Mouse (Mus musculus): ENCODE data around the gene Klrb1b. TPM values are rescaled to one million over a fixed set of nuclear protein-coding genes. Genes with fewer than 3 reads are reported as not detected.
"Not testable (repeated sequence)": the region's sequence is repeated elsewhere in the genome, so short reads cannot be mapped to it uniquely, and the experiment has no call there.

Gene Klrb1b
- polyA plus RNA-seq, 1 experiment from 2014 or later: 0.46 TPM

DNA sequence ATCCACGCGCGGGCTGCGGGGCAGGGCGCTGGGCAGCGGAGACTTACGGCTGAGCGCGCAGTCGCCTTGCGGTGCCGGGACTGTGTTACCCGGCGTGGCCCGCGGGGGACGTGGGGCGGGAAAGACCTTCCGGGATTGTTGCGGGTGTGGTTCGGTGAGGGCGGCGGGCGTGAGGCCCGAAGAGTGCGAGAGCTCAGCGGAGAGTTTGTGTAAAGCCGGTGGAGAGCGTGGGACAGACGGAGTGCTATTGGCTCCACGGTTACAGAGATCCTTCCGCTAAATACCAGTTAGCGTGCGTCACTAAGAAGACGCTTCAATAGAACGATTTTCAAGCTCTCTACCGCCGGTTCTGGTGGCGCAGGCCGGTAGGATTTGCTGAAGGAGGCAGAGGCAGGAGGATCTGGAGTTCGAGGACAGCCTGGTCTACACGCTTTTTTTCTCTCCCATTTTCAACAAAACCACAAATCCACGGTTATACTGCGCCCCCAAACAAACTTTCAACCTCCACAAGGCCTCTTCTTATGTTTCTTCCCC lies 16.9 kb upstream of the Klrb1b start:
- peak overlapping the region; percentile 90 for H3K4me2 ChIP-seq (ENCODE audit: low read depth, low read length)
- H3K27me3 ChIP-seq (ENCODE audit: control insufficient read depth, insufficient read depth, low read depth, low read length): no peaks in the 10 kb centered on the region
- peak; percentile 62 for ATAC-seq (ENCODE audit: low read depth)
- H3K36me3 ChIP-seq (ENCODE audit: control insufficient read depth, insufficient read depth): no peaks in the 10 kb centered on the region
- H3K4me3 ChIP-seq (ENCODE audit: low read depth, low read length): peak overlapping the region; percentile 76
- H3K27ac ChIP-seq (ENCODE audit: low read length): peak overlapping the region; percentile 85
- H3K4me1 ChIP-seq (ENCODE audit: control insufficient read depth, low read depth, low read length): peaks cover 23% of the 10 kb centered on the region
- peak overlapping the region; percentile 77 for H3K9ac ChIP-seq (ENCODE audit: low read depth, low read length)
- no peaks in the 10 kb centered on the region for H3K9me3 ChIP-seq (replicated peaks; ENCODE audit: control insufficient read depth, low read length)
- WGBS (ENCODE audit: insufficient replicate concordance): under 1% methylated on average over 44 of the region's 44 CpGs

DNA sequence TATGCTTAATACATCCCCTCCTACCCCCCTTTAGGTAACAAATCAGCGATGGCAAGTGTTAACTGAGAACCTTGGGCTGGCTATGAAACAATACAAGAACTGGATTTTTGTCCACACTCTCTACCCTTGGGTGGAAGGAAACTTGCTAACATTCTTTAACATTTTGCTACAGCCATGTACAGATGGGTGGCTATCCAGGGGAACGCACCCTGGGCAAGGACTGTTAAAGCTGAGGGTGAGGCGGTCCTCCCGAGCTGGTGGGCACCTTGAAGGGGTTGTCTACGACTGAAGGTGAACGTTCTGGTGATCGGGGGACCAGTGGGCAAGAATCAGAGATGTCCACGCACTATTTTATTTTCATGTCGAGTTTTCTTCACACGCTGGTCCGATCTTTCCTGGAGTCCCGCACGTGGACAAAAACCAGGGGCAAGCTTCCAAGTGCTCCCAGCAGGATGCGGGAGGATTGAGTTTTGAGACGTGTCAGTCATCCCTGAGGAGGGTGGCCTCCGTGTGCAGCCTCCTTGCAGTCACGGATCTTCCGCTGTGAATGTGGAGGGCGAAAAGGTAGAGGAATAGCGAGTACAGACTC lies 16.3 kb upstream of the Klrb1b start:
- peaks cover 23% of the 10 kb centered on the region for H3K4me1 ChIP-seq (ENCODE audit: control insufficient read depth, low read depth, low read length)
- ATAC-seq (ENCODE audit: low read depth): no peak
- WGBS (ENCODE audit: insufficient replicate concordance): under 1% methylated on average over 20 of the region's 20 CpGs
- H3K27ac ChIP-seq (ENCODE audit: low read length): peak overlapping the region; percentile 68
- peak overlapping the region; percentile 76 for H3K4me3 ChIP-seq (ENCODE audit: low read depth, low read length)
- H3K4me2 ChIP-seq (ENCODE audit: low read depth, low read length): peak overlapping the region; percentile 90
- H3K27me3 ChIP-seq (ENCODE audit: control insufficient read depth, insufficient read depth, low read depth, low read length): no peaks in the 10 kb centered on the region
- H3K36me3 ChIP-seq (ENCODE audit: control insufficient read depth, insufficient read depth): no peaks in the 10 kb centered on the region
- no peaks in the 10 kb centered on the region for H3K9me3 ChIP-seq (replicated peaks; ENCODE audit: control insufficient read depth, low read length)
- H3K9ac ChIP-seq (ENCODE audit: low read depth, low read length): peak overlapping the region; percentile 77

GRCm38 (mm10) chr6:128841327-128842089 lies 15.4 kb upstream of the Klrb1b start:
- WGBS (ENCODE audit: insufficient replicate concordance): 39% methylated on average over 4 of the region's 4 CpGs
- Histone ChIP-seq H3K4me1 (ENCODE audit: control insufficient read depth, low read depth, low read length) (peaks cover 23% of the 10 kb centered on the region), H3K27ac (ENCODE audit: low read length) (no peak overlapping the region)

DNA sequence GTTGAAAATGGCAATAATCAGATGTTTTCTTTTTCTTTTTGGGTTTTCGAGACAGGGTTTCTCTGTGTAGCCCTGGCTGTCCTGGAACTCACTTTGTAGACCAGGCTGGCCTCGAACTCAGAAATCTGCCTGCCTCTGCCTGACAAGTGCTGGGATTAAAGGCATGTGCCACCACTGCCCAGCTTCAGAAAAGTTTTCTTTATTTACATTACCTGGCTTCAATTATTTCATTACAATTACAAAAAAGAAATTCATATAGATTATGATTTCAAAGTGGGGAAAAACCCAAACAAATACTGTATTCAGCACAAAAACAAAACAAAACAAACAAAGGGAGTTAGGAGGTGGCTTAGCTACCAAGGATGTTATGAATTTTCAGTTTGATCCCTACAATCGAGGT lies 14.5 kb upstream of the Klrb1b start:
- not testable (repeated sequence) for ATAC-seq (ENCODE audit: low read depth)

More at GRCm38 (mm10) chr6:128841327-128842089, 15.4 kb upstream of the Klrb1b start:
- Histone ChIP-seq H3K36me3 (ENCODE audit: control insufficient read depth, insufficient read depth) (no peaks in the 10 kb centered on the region), H3K4me2 (ENCODE audit: low read depth, low read length) (peak overlapping the region; percentile 90), H3K4me3 (ENCODE audit: low read depth, low read length) (no peak overlapping the region; the same call in 1 of the 2 replicates), H3K9ac (ENCODE audit: low read depth, low read length) (no peak overlapping the region), H3K27me3 (ENCODE audit: control insufficient read depth, insufficient read depth, low read depth, low read length) (no peaks in the 10 kb centered on the region), H3K9me3 (replicated peaks; ENCODE audit: control insufficient read depth, low read length) (no peaks in the 10 kb centered on the region)
- no peak for ATAC-seq (ENCODE audit: low read depth)

GRCm38 (mm10) chr6:128839921-128840320 lies 13.8 kb upstream of the Klrb1b start:
- Histone ChIP-seq H3K27me3 (ENCODE audit: control insufficient read depth, insufficient read depth, low read depth, low read length) (no peaks in the 10 kb centered on the region), H3K27ac (ENCODE audit: low read length) (0 out of 2 replicates have a peak overlapping the region, but pooled peaks have one; percentile 31), H3K4me2 (ENCODE audit: low read depth, low read length) (peak overlapping the region; percentile 86), H3K4me1 (ENCODE audit: control insufficient read depth, low read depth, low read length) (peaks cover 30% of the 10 kb centered on the region), H3K4me3 (ENCODE audit: low read depth, low read length) (peak overlapping the region; percentile 77), H3K9me3 (replicated peaks; ENCODE audit: control insufficient read depth, low read length) (no peaks in the 10 kb centered on the region), H3K36me3 (ENCODE audit: control insufficient read depth, insufficient read depth) (no peaks in the 10 kb centered on the region), H3K9ac (ENCODE audit: low read depth, low read length) (no peak overlapping the region)
- WGBS (ENCODE audit: insufficient replicate concordance): 56% methylated on average over 7 of the region's 7 CpGs
- no peak for ATAC-seq (ENCODE audit: low read depth)

More for the DNA sequence above, 14.5 kb upstream of the Klrb1b start:
- H3K4me2 ChIP-seq (ENCODE audit: low read depth, low read length); H3K27me3 ChIP-seq (ENCODE audit: control insufficient read depth, insufficient read depth, low read depth, low read length); H3K36me3 ChIP-seq (ENCODE audit: control insufficient read depth, insufficient read depth); H3K9me3 ChIP-seq (replicated peaks; ENCODE audit: control insufficient read depth, low read length); H3K27ac ChIP-seq (ENCODE audit: low read length); H3K9ac ChIP-seq (ENCODE audit: low read depth, low read length); H3K4me3 ChIP-seq (ENCODE audit: low read depth, low read length): not testable (repeated sequence)
- 58% methylated on average over 3 of the region's 3 CpGs for WGBS (ENCODE audit: insufficient replicate concordance)
- peaks cover 28% of the 10 kb centered on the region for H3K4me1 ChIP-seq (ENCODE audit: control insufficient read depth, low read depth, low read length)

- peak; percentile 48 for ATAC-seq (ENCODE audit: low read depth)
- H3K9ac ChIP-seq (ENCODE audit: low read depth, low read length): peak overlapping the region; percentile 57
Measured at GRCm38 (mm10) chr6:128839266-128839771, 13.2 kb upstream of the Klrb1b start.

DNA sequence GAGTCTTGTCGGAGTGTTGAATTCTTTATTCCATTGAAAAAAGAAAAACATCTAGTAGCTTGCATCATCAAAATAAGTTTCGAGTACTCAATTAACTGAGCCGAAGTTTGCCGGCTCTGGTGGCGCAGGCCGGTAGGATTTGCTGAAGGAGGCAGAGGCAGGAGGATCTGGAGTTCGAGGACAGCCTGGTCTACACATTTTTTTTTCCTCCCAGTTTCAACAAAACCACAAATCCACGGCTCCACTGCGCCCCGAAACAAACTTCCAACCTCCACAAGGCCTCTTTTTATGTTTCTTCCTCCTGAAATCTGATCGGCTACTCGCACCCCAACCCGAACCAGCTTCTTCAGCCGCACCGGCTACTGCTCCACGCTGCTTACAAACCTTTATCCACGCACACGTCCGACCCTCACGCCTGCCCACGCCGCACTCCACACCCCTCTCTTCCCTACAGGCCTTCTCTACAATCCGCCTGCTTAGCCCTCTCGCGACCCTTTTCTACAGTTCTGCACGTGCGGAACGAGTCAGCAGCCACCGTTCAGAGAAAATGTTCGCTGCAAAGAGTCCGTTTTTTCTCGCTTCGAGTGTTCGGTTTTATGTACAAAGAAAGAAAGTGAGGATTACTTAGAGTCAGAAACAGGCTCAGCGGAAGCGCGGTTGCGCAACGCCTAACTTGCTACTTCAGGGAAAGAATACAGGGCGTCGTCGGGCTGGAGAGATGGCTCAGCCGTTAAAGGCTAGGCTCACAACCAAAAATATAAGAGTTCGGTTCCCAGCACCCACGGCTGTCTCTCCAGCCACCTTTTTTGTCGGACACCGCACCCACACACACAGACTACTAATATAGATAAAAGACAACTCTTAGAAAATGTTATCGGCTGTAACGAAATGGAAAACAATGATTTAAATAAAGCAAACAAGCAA lies 12.5 kb upstream of the Klrb1b start:
- peak overlapping the region; percentile 78 for H3K9ac ChIP-seq (ENCODE audit: low read depth, low read length)
- WGBS (ENCODE audit: insufficient replicate concordance): under 1% methylated on average over 49 of the region's 49 CpGs
- H3K4me2 ChIP-seq (ENCODE audit: low read depth, low read length): peak overlapping the region; percentile 86
- no peaks in the 10 kb centered on the region for H3K9me3 ChIP-seq (replicated peaks; ENCODE audit: control insufficient read depth, low read length)
- H3K4me1 ChIP-seq (ENCODE audit: control insufficient read depth, low read depth, low read length): peaks cover 28% of the 10 kb centered on the region
- H3K27me3 ChIP-seq (ENCODE audit: control insufficient read depth, insufficient read depth, low read depth, low read length): no peaks in the 10 kb centered on the region
- peak overlapping the region; percentile 77 for H3K4me3 ChIP-seq (ENCODE audit: low read depth, low read length)
- ATAC-seq (ENCODE audit: low read depth): peak; percentile 72
- H3K36me3 ChIP-seq (ENCODE audit: control insufficient read depth, insufficient read depth): no peaks in the 10 kb centered on the region
- peak overlapping the region; percentile 90 for H3K27ac ChIP-seq (ENCODE audit: low read length)

More at GRCm38 (mm10) chr6:128839266-128839771, 13.2 kb upstream of the Klrb1b start:
- H3K4me2 ChIP-seq (ENCODE audit: low read depth, low read length): peak overlapping the region; percentile 86
- no peaks in the 10 kb centered on the region for H3K9me3 ChIP-seq (replicated peaks; ENCODE audit: control insufficient read depth, low read length)
- H3K36me3 ChIP-seq (ENCODE audit: control insufficient read depth, insufficient read depth): no peaks in the 10 kb centered on the region
- peaks cover 30% of the 10 kb centered on the region for H3K4me1 ChIP-seq (ENCODE audit: control insufficient read depth, low read depth, low read length)
- H3K27me3 ChIP-seq (ENCODE audit: control insufficient read depth, insufficient read depth, low read depth, low read length): no peaks in the 10 kb centered on the region
- peak overlapping the region; percentile 77 for H3K4me3 ChIP-seq (ENCODE audit: low read depth, low read length)
- H3K27ac ChIP-seq (ENCODE audit: low read length): peak overlapping the region; percentile 84
- WGBS (ENCODE audit: insufficient replicate concordance): under 1% methylated on average over 17 of the region's 17 CpGs

Data from liver, embryonic 16.5 days (tissue).